Mouse (Mus musculus) C2C12 (cell line): ENCODE results near the gene Dpp7.

Experiments
- CEBPB ChIP-seq: IDR thresholded peaks from one replicate; pipeline ENCODE4 v1.6.1; 2011; ENCODE audit warnings: low read depth, mild to moderate bottlenecking, control low read depth, moderate library complexity
- CTCF ChIP-seq: IDR thresholded peaks from one replicate; pipeline ENCODE4 v1.5.1; 2011; ENCODE audit not compliant: control insufficient read depth, insufficient read depth, insufficient read length
- USF1 ChIP-seq: IDR thresholded peaks from one replicate; pipeline ENCODE4 v1.6.1; 2011; ENCODE audit warnings: low read depth, mild to moderate bottlenecking, control low read depth, moderate library complexity

DNA sequence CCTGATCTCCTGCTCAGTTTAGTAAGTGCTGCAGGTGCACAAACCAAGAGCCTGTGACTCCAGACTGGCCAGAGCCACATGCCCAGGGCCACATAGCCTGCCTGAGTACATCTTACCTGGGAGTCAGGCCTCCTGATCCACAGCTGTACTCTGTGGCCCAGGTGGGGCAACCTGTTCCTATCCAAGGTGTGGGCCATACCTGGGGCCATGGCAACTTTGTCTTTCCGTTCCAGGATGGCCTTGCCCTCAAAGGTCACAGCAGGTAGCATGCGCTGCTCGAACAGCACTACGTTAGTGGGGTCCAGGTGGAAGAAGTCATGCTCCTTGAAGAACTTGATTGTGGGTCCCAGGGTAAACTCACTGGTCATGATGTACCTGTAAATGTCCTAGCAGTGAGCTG, 8.2 kb upstream of the Dpp7 start:
- TF ChIP-seq CEBPB (no peak), CTCF (no peak), USF1 (no peak)
